In the genomic region with DNA sequence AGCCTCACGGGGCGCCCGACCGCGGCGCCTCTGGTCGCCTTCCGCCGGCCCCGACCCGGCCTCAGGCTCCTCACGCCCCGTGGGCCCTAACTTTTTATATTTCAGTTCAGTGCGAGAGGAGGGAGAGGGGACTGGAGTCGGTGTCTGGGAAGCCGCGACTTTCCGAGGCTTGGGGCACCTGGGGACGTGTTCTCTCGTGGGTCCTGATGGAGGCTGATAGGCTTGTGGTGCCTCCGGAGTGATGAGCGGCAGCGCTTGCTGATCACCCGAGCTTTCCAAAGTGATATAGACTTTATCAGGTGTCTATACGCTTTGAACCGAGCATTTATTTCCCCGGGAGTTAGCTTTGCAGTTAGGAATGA, we compare ENCODE assay signal across 8 mouse cellular contexts. TPM values are rescaled to one million over a fixed set of nuclear protein-coding genes. Genes with fewer than 3 reads are reported as not detected.
DNase-seq lines count a peak whose midpoint lies in the region; ATAC-seq lines count a peak whose summit lies in the region.

No protein-coding gene starts in this region.

- H3K9ac ChIP-seq in neural tube, embryonic 11.5 days (ENCODE audit: low read length), result peak overlapping the region; percentile 94
- H3K9ac ChIP-seq in embryonic facial prominence, embryonic 14.5 days (ENCODE audit: low read depth, low read length), result peak overlapping the region; percentile 94
- peak overlapping the region; percentile 93 for H3K9ac ChIP-seq in neural tube, embryonic 12.5 days

- H3K36me3 ChIP-seq in neural tube, embryonic 11.5 days (ENCODE audit: control insufficient read depth, insufficient read depth, low read length), result no peaks in the 10 kb centered on the region
- no peaks in the 10 kb centered on the region for H3K36me3 ChIP-seq in embryonic facial prominence, embryonic 14.5 days (ENCODE audit: control insufficient read depth, insufficient read depth, low read length)
- no peaks in the 10 kb centered on the region for H3K36me3 ChIP-seq in limb, embryonic 10.5 days
- H3K36me3 ChIP-seq in neural tube, embryonic 12.5 days, result no peaks in the 10 kb centered on the region

- peak overlapping the region; percentile 92 for H3K27ac ChIP-seq in neural tube, embryonic 11.5 days (ENCODE audit: low read depth, low read length)
- peak overlapping the region; percentile 91 for H3K27ac ChIP-seq in embryonic facial prominence, embryonic 14.5 days (replicated peaks; ENCODE audit: low read depth, low read length)
- peak overlapping the region; percentile 96 for H3K27ac ChIP-seq in limb, embryonic 10.5 days
- peak overlapping the region; percentile 88 for H3K27ac ChIP-seq in neural tube, embryonic 12.5 days

- WGBS in neural tube, embryonic 11.5 days, result 0% methylated on average over 27 of the region's 27 CpGs
- 0% methylated on average over 14 of the region's 27 CpGs for WGBS in embryonic facial prominence, embryonic 14.5 days
- 1% methylated on average over 27 of the region's 27 CpGs for WGBS in limb, embryonic 10.5 days
- WGBS in neural tube, embryonic 12.5 days, result under 1% methylated on average over 27 of the region's 27 CpGs

- peak overlapping the region; percentile 89 for H3K4me3 ChIP-seq in neural tube, embryonic 11.5 days (ENCODE audit: low read depth, low read length)
- H3K4me3 ChIP-seq in embryonic facial prominence, embryonic 14.5 days (ENCODE audit: low read depth, low read length), result peak overlapping the region; percentile 76
- H3K4me3 ChIP-seq in limb, embryonic 10.5 days, result peak overlapping the region; percentile 95
- H3K4me3 ChIP-seq in neural tube, embryonic 12.5 days, result peak overlapping the region; percentile 88

- peak overlapping the region; percentile 70 for H3K4me2 ChIP-seq in neural tube, embryonic 11.5 days (ENCODE audit: low read depth)
- peak overlapping the region; percentile 71 for H3K4me2 ChIP-seq in embryonic facial prominence, embryonic 14.5 days (ENCODE audit: low read depth, low read length)
- H3K4me2 ChIP-seq in neural tube, embryonic 12.5 days (replicated peaks), result peak overlapping the region; percentile 75

- DNase-seq in neural tube, embryonic 11.5 days (ENCODE audit: low spot score), result no peak
- no peak for DNase-seq in neural tube, embryonic 10.5 days (ENCODE audit: extremely low spot score, low spot score)
- DNase-seq in embryonic facial prominence, embryonic 14.5 days (ENCODE audit: low spot score), result no peak
- DNase-seq in limb, embryonic 10.5 days (ENCODE audit: low spot score), result no peak
- DNase-seq in lung, postnatal 36 days, result no peak
- no peak for DNase-seq in kidney, postnatal 14 days

- H3K27me3 ChIP-seq in neural tube, embryonic 11.5 days (ENCODE audit: control insufficient read depth, insufficient read depth, low read length), result no peaks in the 10 kb centered on the region
- no peaks in the 10 kb centered on the region for H3K27me3 ChIP-seq in embryonic facial prominence, embryonic 14.5 days (replicated peaks; ENCODE audit: control insufficient read depth, insufficient read depth, low read length)
- no peaks in the 10 kb centered on the region for H3K27me3 ChIP-seq in limb, embryonic 10.5 days (ENCODE audit: low read depth, poor library complexity, severe bottlenecking)
- no peaks in the 10 kb centered on the region for H3K27me3 ChIP-seq in neural tube, embryonic 12.5 days (replicated peaks)

- ATAC-seq in neural tube, embryonic 11.5 days (ENCODE audit: insufficient read depth, low FRiP score, low TSS enrichment), result peak; percentile 64; the same call in 1 of the 2 replicates
- ATAC-seq in embryonic facial prominence, embryonic 14.5 days (ENCODE audit: low read depth), result peak; percentile 68
- no peak; the same call in 1 of the 2 replicates for ATAC-seq in neural tube, embryonic 12.5 days (ENCODE audit: low FRiP score, low read depth)
- no peak for ATAC-seq in granulocyte monocyte progenitor cell, adult 5-6 weeks (replicated peaks; ENCODE audit: poor library complexity, severe bottlenecking)

- peaks cover 13% of the 10 kb centered on the region; the same call in 1 of the 2 replicates for H3K4me1 ChIP-seq in neural tube, embryonic 11.5 days (ENCODE audit: control insufficient read depth, insufficient read depth, low read length)
- peaks cover 17% of the 10 kb centered on the region for H3K4me1 ChIP-seq in embryonic facial prominence, embryonic 14.5 days (ENCODE audit: control insufficient read depth, insufficient read depth, low read length)
- peaks cover 23% of the 10 kb centered on the region for H3K4me1 ChIP-seq in limb, embryonic 10.5 days
- H3K4me1 ChIP-seq in neural tube, embryonic 12.5 days, result peaks cover 16% of the 10 kb centered on the region

- H3K9me3 ChIP-seq in neural tube, embryonic 11.5 days (ENCODE audit: control insufficient read depth, low read length), result no peaks in the 10 kb centered on the region
- H3K9me3 ChIP-seq in embryonic facial prominence, embryonic 14.5 days (ENCODE audit: control insufficient read depth, low read length), result no peaks in the 10 kb centered on the region
- H3K9me3 ChIP-seq in limb, embryonic 10.5 days (replicated peaks), result no peaks in the 10 kb centered on the region
- H3K9me3 ChIP-seq in neural tube, embryonic 12.5 days, result no peaks in the 10 kb centered on the region

RNA-seq across cellular contexts. Expression of a gene that starts 0.3 kb away (rescaled TPM):
- 32.4 and 37.7 TPM in 2 replicates for polyA plus RNA-seq in neural tube, embryonic 11.5 days (2014; fragmentation: Nextera tagmentation; extraction: Ambion mirVana)
- polyA plus RNA-seq in embryonic facial prominence, embryonic 14.5 days (2014; fragmentation: Nextera tagmentation; extraction: Ambion mirVana), result 21.2 and 22.4 TPM in 2 replicates
- polyA plus RNA-seq in limb, embryonic 10.5 days (2016; fragmentation: Nextera tagmentation; extraction: Ambion mirVana), result 27.1 and 34.7 TPM in 2 replicates
- 38.7 and 40.7 TPM in 2 replicates for polyA plus RNA-seq in neural tube, embryonic 12.5 days (2016; fragmentation: Nextera tagmentation; extraction: Ambion mirVana)
- total RNA-seq in granulocyte monocyte progenitor cell, adult 5-6 weeks (2014; fragmentation: Nextera tagmentation), result 21.3 and 22.9 TPM in 2 replicates
- 14.3 and 14.9 TPM in 2 replicates for total RNA-seq in granulocyte monocyte progenitor cell, adult 5-6 weeks (2017)

RNA-seq across cellular contexts. Expression of a gene that starts 33.6 kb away (rescaled TPM):
- polyA plus RNA-seq in neural tube, embryonic 11.5 days (2014; fragmentation: Nextera tagmentation; extraction: Ambion mirVana), result 8.8 and 11.0 TPM in 2 replicates
- 7.4 and 10.5 TPM in 2 replicates for polyA plus RNA-seq in embryonic facial prominence, embryonic 14.5 days (2014; fragmentation: Nextera tagmentation; extraction: Ambion mirVana)
- polyA plus RNA-seq in limb, embryonic 10.5 days (2016; fragmentation: Nextera tagmentation; extraction: Ambion mirVana), result 0.34 and 0.59 TPM in 2 replicates
- polyA plus RNA-seq in neural tube, embryonic 12.5 days (2016; fragmentation: Nextera tagmentation; extraction: Ambion mirVana), result 12.6 and 13.8 TPM in 2 replicates
- not detected in 2 replicates for total RNA-seq in granulocyte monocyte progenitor cell, adult 5-6 weeks (2014; fragmentation: Nextera tagmentation)
- total RNA-seq in granulocyte monocyte progenitor cell, adult 5-6 weeks (2017), result not detected in 2 replicates

Comparison
In these comparisons a context has a peak if more than half of its experiments do, and no peak if none do; other contexts are left out.
1. ATAC-seq: peak in neural tube, embryonic 11.5 days (single experiment) and embryonic facial prominence, embryonic 14.5 days (single experiment); none in neural tube, embryonic 12.5 days (single experiment) and granulocyte monocyte progenitor cell, adult 5-6 weeks (single experiment).
2. Peak in every context shown above with its lines, with median percentiles within 50 percentile points of each other: H3K27ac ChIP-seq, H3K4me2 ChIP-seq, H3K4me3 ChIP-seq and H3K9ac ChIP-seq.